Mouse (Mus musculus) hindbrain, embryonic 16.5 days (tissue): ENCODE measurements around the gene Tnni3. TPM values are rescaled to one million over a fixed set of nuclear protein-coding genes. Genes with fewer than 3 reads are reported as not detected.

Experiments
- ATAC-seq: fragments of 200-750 bp; cut with Nextera tagmentation; 2 replicates; pipeline ENCODE4 v1.8.0; 2017; ENCODE audit warnings: moderate TSS enrichment, moderate library complexity
- H3K27ac ChIP-seq: fragments of 300-500 bp; sonication (generic); 2 replicates; pipeline ENCODE4 v1.5.1; 2014; ENCODE audit warnings: low read depth, mild to moderate bottlenecking, control low read depth, low read length, moderate library complexity
- H3K27me3 ChIP-seq: fragments of 300-500 bp; sonication (generic); replicated peaks from 2 replicates; pipeline ENCODE4 v1.6.1; 2014; ENCODE audit warnings: low read length; ENCODE audit not compliant: control insufficient read depth, insufficient read depth
- H3K36me3 ChIP-seq: fragments of 300-500 bp; sonication (generic); 2 replicates; pipeline ENCODE4 v1.6.1; 2014; ENCODE audit warnings: mild to moderate bottlenecking, low read length, moderate library complexity, mixed read lengths; ENCODE audit not compliant: control insufficient read depth, insufficient read depth
- H3K4me1 ChIP-seq: fragments of 300-500 bp; sonication (generic); 2 replicates; pipeline ENCODE4 v1.6.1; 2014; ENCODE audit warnings: low read depth, low read length; ENCODE audit not compliant: control insufficient read depth, insufficient read depth
- H3K4me2 ChIP-seq: fragments of 300-500 bp; sonication (generic); 2 replicates; pipeline ENCODE4 v1.6.1; 2014; ENCODE audit warnings: mild to moderate bottlenecking, low read length, control low read depth, moderate library complexity
- H3K4me3 ChIP-seq: fragments of 300-500 bp; sonication (generic); 2 replicates; pipeline ENCODE4 v1.5.1; 2014; ENCODE audit warnings: mild to moderate bottlenecking, low read length, control low read depth, moderate library complexity
- H3K9ac ChIP-seq: fragments of 300-500 bp; sonication (generic); 2 replicates; pipeline ENCODE4 v1.6.1; 2014; ENCODE audit warnings: low read depth, mild to moderate bottlenecking, control low read depth, low read length, moderate library complexity
- H3K9me3 ChIP-seq: fragments of 300-500 bp; sonication (generic); 2 replicates; pipeline ENCODE4 v1.6.1; 2014; ENCODE audit warnings: mild to moderate bottlenecking, low read length, moderate library complexity; ENCODE audit not compliant: control insufficient read depth
- WGBS: fragments of 180-500 bp; shearing (Covaris S2); extraction: QIAGEN DNeasy Blood & Tissue Kit; methylation state at CpG from one replicate; pipeline ENCODE4 v1.1.7; 2014; 5-methylcytosine and 5-hydroxymethylcytosine counted together
- polyA plus RNA-seq: library from polyadenylated mRNA; unstranded; fragments of >200 nt; fragmentation: Nextera tagmentation; extraction: Ambion mirVana; gene quantifications from 2 replicates; pipeline ENCODE4 v1.2.1, GENCODE M21; 2015

Gene Tnni3
- polyA plus RNA-seq, 1 experiment from 2014 or later = 1.7 TPM

GRCm38 (mm10) chr7:4502421-4503090, 21.5 kb downstream of the Tnni3 start:
- Histone ChIP-seq H3K27me3 (no peaks in the 10 kb centered on the region), H3K4me1 (peaks cover 30% of the 10 kb centered on the region), H3K36me3 (0 out of 2 replicates have a peak, but pooled peaks cover 3% of the 10 kb centered on the region), H3K9ac (peak overlapping the region; percentile 43), H3K4me3 (peak overlapping the region; percentile 82), H3K4me2 (peak overlapping the region; percentile 74), H3K9me3 (no peaks in the 10 kb centered on the region), H3K27ac (peak overlapping the region; percentile 91; the same call in 1 of the 2 replicates)
- ATAC-seq = peak; percentile 15
- WGBS = 10% methylated on average over 14 of the region's 14 CpGs

- H3K4me2 ChIP-seq = peak within 1 kb of the TSS; percentile 87
- peaks cover 31% of the 10 kb centered on the region for H3K4me1 ChIP-seq
- no peaks in the 10 kb centered on the region for H3K9me3 ChIP-seq
- peak within 1 kb of the TSS; percentile 91 for H3K27ac ChIP-seq
- peak within 1 kb of the TSS; percentile 98 for H3K9ac ChIP-seq
- ATAC-seq = peak; percentile 93
- peak within 1 kb of the TSS; percentile 82 for H3K4me3 ChIP-seq
- 0% methylated on average over 57 of the region's 62 CpGs for WGBS
- H3K27me3 ChIP-seq = no peaks in the 10 kb centered on the region
- 0 out of 2 replicates have a peak, but pooled peaks cover 3% of the 10 kb centered on the region for H3K36me3 ChIP-seq
Observed at GRCm38 (mm10) chr7:4501558-4502397, 22.3 kb downstream of the Tnni3 start, which contains the start of gene Ppp1r12c. Ppp1r12c (minus strand) TSS chr7:4501680.

- peak overlapping the region; percentile 87 for H3K4me2 ChIP-seq
- H3K27ac ChIP-seq = peak overlapping the region; percentile 91
- peak overlapping the region; percentile 98 for H3K9ac ChIP-seq
- peak overlapping the region; percentile 82 for H3K4me3 ChIP-seq
- H3K4me1 ChIP-seq = peaks cover 31% of the 10 kb centered on the region
- no peaks in the 10 kb centered on the region for H3K27me3 ChIP-seq
- H3K36me3 ChIP-seq = 0 out of 2 replicates have a peak, but pooled peaks cover 3% of the 10 kb centered on the region
- ATAC-seq = peak; percentile 53
- H3K9me3 ChIP-seq = no peaks in the 10 kb centered on the region
- WGBS = under 1% methylated on average over 51 of the region's 52 CpGs
Observed at GRCm38 (mm10) chr7:4500892-4501471, 23.0 kb downstream of the Tnni3 start.

GRCm38 (mm10) chr7:4499034-4499433, 25.0 kb downstream of the Tnni3 start:
- Histone ChIP-seq H3K9ac (peak overlapping the region; percentile 36; the same call in 1 of the 2 replicates), H3K27ac (0 out of 2 replicates have a peak overlapping the region, but pooled peaks have one; percentile 34), H3K27me3 (no peaks in the 10 kb centered on the region), H3K36me3 (0 out of 2 replicates have a peak, but pooled peaks cover 6% of the 10 kb centered on the region), H3K4me3 (no peak overlapping the region), H3K4me1 (peaks cover 31% of the 10 kb centered on the region), H3K4me2 (peak overlapping the region; percentile 27), H3K9me3 (no peaks in the 10 kb centered on the region)
- WGBS = 91% methylated on average over 4 of the region's 4 CpGs
- no peak for ATAC-seq

GRCm38 (mm10) chr7:4498251-4498650, 25.8 kb downstream of the Tnni3 start:
- Histone ChIP-seq H3K36me3 (peaks cover 6% of the 10 kb centered on the region; the same call in 1 of the 2 replicates), H3K27ac (no peak overlapping the region), H3K4me2 (peak overlapping the region; percentile 30), H3K9ac (peak overlapping the region; percentile 36), H3K4me1 (peaks cover 31% of the 10 kb centered on the region), H3K9me3 (no peaks in the 10 kb centered on the region), H3K4me3 (peak overlapping the region; percentile 10; the same call in 1 of the 2 replicates), H3K27me3 (no peaks in the 10 kb centered on the region)
- WGBS = 7% methylated on average over 9 of the region's 9 CpGs
- ATAC-seq = 0 out of 2 replicates have a peak, but pooled peaks have one; percentile 3

GRCm38 (mm10) chr7:4497271-4497903, 26.6 kb downstream of the Tnni3 start:
- H3K27ac ChIP-seq = no peak overlapping the region
- peaks cover 31% of the 10 kb centered on the region for H3K4me1 ChIP-seq
- no peak overlapping the region for H3K4me2 ChIP-seq
- WGBS = 94% methylated on average over 9 of the region's 9 CpGs
- H3K9me3 ChIP-seq = no peaks in the 10 kb centered on the region
- no peak overlapping the region for H3K9ac ChIP-seq
- no peak for ATAC-seq
- H3K36me3 ChIP-seq = peaks cover 6% of the 10 kb centered on the region; the same call in 1 of the 2 replicates
- no peaks in the 10 kb centered on the region for H3K27me3 ChIP-seq
- no peak overlapping the region for H3K4me3 ChIP-seq

- Histone ChIP-seq H3K9ac (no peak overlapping the region), H3K36me3 (peaks cover 6% of the 10 kb centered on the region; the same call in 1 of the 2 replicates), H3K4me1 (peaks cover 31% of the 10 kb centered on the region), H3K9me3 (no peaks in the 10 kb centered on the region), H3K4me2 (no peak overlapping the region), H3K27ac (no peak overlapping the region), H3K27me3 (no peaks in the 10 kb centered on the region), H3K4me3 (no peak overlapping the region)
- ATAC-seq = no peak
- WGBS = 87% methylated on average over 3 of the region's 3 CpGs
Observed at GRCm38 (mm10) chr7:4496468-4496867, 27.6 kb downstream of the Tnni3 start.

GRCm38 (mm10) chr7:4493991-4494390, 30.0 kb downstream of the Tnni3 start:
- Histone ChIP-seq H3K27ac (no peak overlapping the region), H3K9ac (no peak overlapping the region), H3K4me3 (no peak overlapping the region), H3K4me1 (peaks cover 15% of the 10 kb centered on the region), H3K9me3 (no peaks in the 10 kb centered on the region), H3K4me2 (no peak overlapping the region), H3K36me3 (peaks cover 6% of the 10 kb centered on the region; the same call in 1 of the 2 replicates), H3K27me3 (no peaks in the 10 kb centered on the region)
- no peak for ATAC-seq
- WGBS = 100% methylated on average over 1 of the region's 1 CpGs
